Mouse (Mus musculus) megakaryocyte-erythroid progenitor cell, adult 5 weeks (primary cell): ENCODE measurements around the gene Ddx10. TPM values are rescaled to one million over a fixed set of nuclear protein-coding genes. Genes with fewer than 3 reads are reported as not detected.

Experiments
- polyA plus RNA-seq: library from polyadenylated mRNA; stranded (reverse); fragments of >175 nt; gene quantifications from 2 replicates; pipeline ENCODE4 v1.2.3, GENCODE M21; 2012

Ddx10 gene
- 12.2 and 14.8 TPM in 2 replicates for polyA plus RNA-seq

GRCm38 (mm10) chr9:53247953-53248397 lies at the start of gene Ddx10:
TSS of gene Ddx10 (minus strand) at chr9:53248053.

Other genes starting within 250 kb of the Ddx10 start
- not detected in 2 replicates for gene Exph5, start 53.6 kb upstream of the Ddx10 start, polyA plus RNA-seq
- gene Kdelc2, start 136.0 kb upstream of the Ddx10 start, polyA plus RNA-seq, result 1.0 and 1.3 TPM in 2 replicates
- gene 4930550C14Rik, start 154.3 kb upstream of the Ddx10 start, polyA plus RNA-seq, result not detected in 2 replicates